Mouse (Mus musculus) brain, embryonic 14.5 days (tissue): ENCODE measurements around the gene Prdm13. TPM values are rescaled to one million over a fixed set of nuclear protein-coding genes. Genes with fewer than 3 reads are reported as not detected.

Source experiments
- DNase-seq: peaks from one replicate; pipeline ENCODE4 v3.0.0-alpha.2; 2011; ENCODE audit warnings: low read depth
- CTCF ChIP-seq: fragments of 200-500 bp; IDR thresholded peaks from 2 replicates; pipeline ENCODE4 v1.5.1; 2012; ENCODE audit warnings: inconsistent platforms, mild to moderate bottlenecking, moderate library complexity, borderline replicate concordance; ENCODE audit not compliant: insufficient read depth, insufficient read length; ENCODE audit errors: extremely low read depth
- POLR2A ChIP-seq: fragments of 200-500 bp; IDR thresholded peaks from 2 replicates; pipeline ENCODE4 v1.6.1; 2012; ENCODE audit warnings: mild to moderate bottlenecking, inconsistent platforms, borderline replicate concordance; ENCODE audit not compliant: poor library complexity, insufficient read depth, insufficient read length, severe bottlenecking; ENCODE audit errors: extremely low read depth
- polyA plus RNA-seq: library from polyadenylated mRNA; depleted of rRNA; stranded (reverse); fragments of >200 nt; gene quantifications from 2 replicates; pipeline ENCODE4 v1.2.3, GENCODE M21; 2012; rRNA removed

Gene Prdm13
- polyA plus RNA-seq, result 2.1 and 2.4 TPM in 2 replicates

DNA sequence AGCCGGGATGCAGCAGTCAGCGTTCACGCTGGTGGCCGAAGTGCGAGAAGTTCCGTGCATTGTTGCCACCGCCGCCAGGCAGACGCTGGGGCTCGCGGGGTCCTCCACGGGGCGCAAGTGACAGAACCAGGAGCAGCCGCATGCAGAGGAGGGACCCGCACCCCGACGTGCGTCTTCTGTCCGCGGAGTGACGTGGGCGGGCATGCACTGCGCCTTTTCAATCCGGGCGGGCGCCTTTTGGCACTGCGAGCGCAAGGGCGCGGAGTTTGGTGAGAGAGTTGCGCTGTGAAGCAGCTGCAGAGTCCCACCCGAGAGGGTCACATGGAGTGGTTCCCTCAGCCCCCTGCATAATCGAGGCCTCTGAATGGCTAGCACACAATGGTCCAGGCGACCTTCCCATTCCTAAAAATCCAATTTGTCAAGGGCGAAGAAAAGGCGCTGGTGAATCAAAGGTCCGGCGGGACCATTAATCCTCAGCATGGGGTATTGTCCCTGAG, at the start of gene Prdm13:
Gene Prdm13, minus strand, starts transcription at position 369 of the 497 bp plus-strand sequence.
- TF ChIP-seq CTCF (no peak), POLR2A (no peak)
- peak; percentile 59 for DNase-seq

DNA sequence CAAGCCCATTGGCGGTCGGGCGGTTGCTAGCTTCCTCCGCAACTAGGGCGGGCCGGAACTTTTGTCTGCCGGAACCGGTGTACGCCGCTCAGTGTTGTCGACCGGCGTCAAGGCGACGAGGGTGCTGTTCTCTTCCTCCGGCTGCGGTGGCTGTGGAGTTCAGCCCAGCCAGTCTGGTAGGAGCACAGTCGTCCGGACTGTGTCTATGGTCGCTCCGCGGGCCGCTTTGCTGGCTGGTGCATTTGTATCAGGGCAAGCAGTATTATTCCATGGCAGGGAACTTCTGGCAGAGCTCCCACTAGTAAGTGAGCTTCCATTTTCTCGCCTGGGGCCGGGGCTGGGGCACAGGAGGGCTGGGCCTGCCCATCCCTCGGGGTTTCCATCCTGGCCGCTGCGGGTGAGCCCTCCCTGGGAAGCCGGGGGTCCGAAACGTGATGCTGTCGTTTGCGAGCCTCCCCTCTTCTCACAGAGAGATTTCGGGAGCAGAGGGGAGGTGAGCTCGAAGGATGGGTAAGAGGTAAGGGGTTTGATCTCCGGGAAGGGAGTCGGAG, 41.9 kb upstream of the Prdm13 start, which contains the start of gene Ccnc:
Gene Ccnc, plus strand, starts transcription at position 87 of the 551 bp plus-strand sequence.
- peak; percentile 68; the same call in 1 of the 2 replicates for TF ChIP-seq POLR2A
- TF ChIP-seq CTCF, result no peak

DNA sequence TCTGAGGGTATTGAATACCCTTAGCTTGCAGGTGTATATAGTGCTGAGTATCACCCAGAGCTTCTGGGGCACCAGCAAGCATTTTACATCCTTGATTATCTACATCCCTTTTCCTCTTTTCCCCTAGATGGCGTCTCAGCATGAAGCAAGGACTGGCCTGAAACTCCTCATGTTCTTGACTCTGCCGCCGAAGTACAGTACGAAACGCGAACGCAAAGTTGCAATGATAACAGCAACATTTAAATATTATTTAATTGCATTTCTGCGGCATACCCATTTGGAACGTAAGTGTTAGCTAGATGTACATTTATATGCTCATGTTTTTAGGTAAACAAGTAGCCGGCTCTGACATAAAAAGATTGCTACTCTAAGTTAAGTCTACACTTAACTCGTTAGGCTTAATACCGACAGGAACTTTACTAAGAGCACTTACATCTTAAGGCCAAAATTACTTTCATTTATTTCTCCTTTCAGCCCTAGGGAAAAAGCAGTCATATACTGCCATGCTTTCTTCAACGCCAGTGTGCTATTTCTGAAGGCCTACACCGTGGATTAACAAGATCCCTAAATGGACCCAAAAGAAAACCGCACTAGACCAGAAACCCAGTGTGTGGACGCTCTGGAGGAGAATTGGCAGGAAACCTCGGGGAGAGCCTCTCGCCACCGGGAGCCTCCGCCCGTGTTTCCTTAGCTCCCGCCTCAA, 41.3 kb upstream of the Prdm13 start:
- TF ChIP-seq CTCF (peak; percentile 59; the same call in 1 of the 2 replicates), POLR2A (no peak)
- peak; percentile 92 for DNase-seq

More for the DNA sequence above, 41.9 kb upstream of the Prdm13 start, which contains the start of gene Ccnc:
- peak; percentile 98 for DNase-seq

DNA sequence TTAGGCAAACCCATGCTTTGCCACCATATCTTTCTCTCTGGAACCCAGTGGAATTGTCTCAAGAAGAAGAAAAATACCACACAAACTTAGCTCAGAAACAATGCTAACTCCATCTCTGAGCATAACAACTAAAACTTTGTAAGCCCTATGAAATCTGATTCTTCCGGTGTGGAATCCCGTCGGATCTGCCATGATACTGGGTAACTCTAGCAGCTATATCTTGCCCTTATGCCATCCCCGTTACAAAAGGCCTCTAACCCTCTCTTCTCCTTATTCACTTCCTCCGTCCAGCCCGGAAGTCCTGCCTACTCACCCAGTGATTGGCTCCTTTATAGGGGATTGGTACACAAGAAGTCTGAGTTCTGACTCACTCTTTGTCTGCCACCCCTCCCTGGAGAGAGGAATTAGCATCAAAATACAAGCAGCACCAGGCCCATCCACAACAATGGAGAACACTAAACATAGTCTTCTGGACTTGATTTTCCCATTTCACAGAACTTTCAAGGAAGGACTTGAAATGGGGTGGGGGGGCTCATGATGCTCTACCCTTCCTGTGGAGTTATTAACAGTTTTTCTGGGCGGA, 37.1 kb upstream of the Prdm13 start:
- TF ChIP-seq POLR2A, result no peak
- TF ChIP-seq CTCF, result no peak
- DNase-seq, result peak; percentile 59

DNA sequence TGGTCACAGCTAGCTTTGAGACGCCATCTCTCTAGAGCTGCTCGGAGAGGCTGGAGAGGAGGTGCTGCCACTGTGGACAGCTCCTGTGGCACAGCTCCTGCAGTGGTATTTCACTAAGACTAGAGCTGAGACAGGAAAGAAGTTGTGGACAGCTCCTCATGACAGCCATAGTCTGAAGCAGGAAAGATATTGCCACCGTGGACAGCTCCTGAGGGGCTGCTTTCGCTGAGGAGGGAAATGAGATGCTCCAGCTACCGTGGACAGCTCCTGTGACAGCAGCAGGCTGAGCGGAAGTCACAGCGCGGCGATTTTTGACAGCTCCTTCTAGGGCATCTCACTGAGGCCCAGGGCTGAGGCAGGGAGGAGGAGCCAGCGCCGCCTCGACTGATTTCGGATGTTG, 26.4 kb upstream of the Prdm13 start:
- DNase-seq, result peak; percentile 80
- TF ChIP-seq POLR2A, result no peak
- TF ChIP-seq CTCF, result no peak

DNA sequence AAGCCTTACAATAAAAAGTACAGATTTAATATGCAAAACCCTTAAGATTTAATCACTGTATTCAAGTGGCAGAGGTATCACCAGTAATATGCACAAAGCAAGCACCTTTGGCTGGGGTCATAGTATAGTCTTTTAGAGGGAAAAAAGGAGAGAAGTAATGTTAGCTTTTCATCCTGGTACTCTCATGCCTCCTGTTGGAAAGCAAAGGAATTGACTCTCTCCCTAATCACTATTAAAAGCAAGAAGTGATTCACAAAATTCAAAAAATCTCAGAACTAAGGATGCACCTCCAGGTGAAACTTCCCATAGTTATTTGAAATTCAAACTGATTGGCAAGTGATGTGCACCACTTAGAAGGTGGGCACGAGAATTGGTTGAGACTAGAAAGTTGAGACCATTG, 19.3 kb upstream of the Prdm13 start:
- TF ChIP-seq POLR2A, result no peak
- TF ChIP-seq CTCF, result 0 out of 2 replicates have a peak, but pooled peaks have one; percentile 6
- no peak for DNase-seq

DNA sequence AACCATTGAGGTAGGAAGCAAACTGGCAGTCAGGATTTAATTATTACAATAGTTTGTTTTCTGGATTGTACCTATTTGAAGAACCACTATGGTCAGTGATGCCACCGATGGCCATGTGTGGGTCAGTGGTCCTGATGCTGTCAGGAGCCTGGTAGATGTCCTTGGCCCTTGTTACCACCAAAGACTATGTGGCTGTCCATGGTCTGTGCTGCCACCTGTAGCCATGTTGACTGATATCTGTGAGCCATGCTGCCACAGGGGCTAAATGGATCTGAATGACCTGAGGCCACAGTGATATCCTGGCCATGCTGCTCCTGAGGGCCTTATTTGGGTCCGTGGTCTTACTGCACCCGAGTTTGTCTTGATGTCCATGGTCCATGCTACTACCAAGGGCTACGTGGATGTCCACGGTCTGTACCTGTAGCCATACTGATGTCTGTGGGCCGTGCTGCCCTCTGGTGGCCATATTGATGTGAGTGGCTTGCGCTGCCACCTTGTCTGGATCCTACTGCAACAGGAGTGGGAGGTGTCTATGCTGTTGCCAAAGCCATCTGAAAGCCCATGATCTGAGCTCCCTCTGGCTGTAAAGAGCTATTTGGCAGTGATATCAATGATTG, 10.0 kb upstream of the Prdm13 start:
- no peak for TF ChIP-seq POLR2A
- peak; percentile 74 for TF ChIP-seq CTCF
- DNase-seq, result peak; percentile 73

DNA sequence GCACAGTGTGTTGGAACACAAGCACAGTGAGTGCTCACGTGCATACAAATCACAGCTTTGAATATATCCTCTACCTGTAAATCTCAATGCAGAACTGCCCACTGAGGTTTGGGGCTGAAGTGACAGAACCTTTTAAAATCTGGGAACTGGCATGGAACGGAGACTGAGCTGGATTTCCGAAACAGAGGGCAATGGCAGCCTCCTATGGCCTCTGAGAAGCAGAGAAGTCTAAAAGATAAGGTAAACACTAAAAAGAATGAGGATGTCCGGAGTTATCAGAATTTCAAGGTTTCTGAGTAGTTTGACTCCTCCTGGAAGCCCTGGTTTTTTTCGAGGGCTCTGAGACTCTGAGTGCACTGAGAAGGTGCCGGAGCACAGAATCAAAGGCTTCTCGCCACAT, 4.5 kb upstream of the Prdm13 start:
- TF ChIP-seq POLR2A (no peak), CTCF (no peak)
- DNase-seq, result peak; percentile 28

DNA sequence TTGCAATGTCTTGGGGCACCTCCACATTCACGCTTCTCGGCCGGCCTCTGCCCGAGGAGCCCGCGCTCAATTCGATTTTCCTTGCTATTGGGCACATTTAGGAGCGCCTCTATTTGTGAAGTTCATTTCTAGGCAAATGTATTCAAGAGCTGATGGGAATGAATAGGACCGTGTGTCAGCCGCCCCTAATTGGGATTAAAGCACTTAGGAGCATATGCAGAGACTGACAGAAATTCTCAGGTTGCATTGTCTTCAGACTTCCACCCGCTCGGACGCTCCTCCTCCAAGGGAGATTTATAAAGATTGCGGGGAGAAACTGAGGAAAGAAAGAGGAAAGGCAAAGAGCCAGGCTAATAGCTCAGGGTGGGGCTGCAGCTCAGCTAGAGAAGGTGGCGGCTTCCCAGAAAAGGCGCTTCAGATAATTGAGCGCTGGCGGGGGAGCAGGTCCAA, 3.8 kb upstream of the Prdm13 start:
- peak; percentile 95 for DNase-seq
- TF ChIP-seq POLR2A, result no peak
- TF ChIP-seq CTCF, result no peak

DNA sequence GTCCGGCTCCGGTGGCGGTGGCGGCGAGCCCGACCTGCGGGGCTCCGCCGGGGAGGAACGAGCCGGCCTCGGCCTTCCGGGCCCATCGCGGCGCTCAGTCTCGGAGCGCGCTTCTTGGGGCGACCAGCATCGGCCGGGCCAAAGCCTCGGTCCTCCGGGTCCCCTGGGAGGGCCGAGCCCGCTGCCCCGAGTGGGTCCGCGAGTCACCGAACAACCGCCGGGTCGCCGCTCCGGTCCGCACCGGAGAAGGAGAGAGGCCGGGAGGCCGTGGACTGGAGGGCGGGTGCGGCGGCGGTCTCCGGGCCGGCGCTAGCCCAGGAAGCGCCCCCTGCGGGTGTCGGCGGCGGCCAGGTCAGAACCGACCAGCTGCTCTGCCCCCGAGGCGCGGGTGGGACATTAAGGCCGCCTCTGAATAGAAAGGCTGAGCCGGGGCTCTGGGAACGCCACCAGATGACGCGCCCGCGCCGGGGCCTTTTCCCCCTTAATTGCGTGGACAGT, 3.0 kb upstream of the Prdm13 start:
- peak; percentile 77 for DNase-seq
- TF ChIP-seq POLR2A (0 out of 2 replicates have a peak, but pooled peaks have one; percentile 11), CTCF (no peak)
